Mouse (Mus musculus) heart, adult 2 months (tissue): ENCODE data around the gene Trim21. TPM values are rescaled to one million over a fixed set of nuclear protein-coding genes. Genes with fewer than 3 reads are reported as not detected.

Experiments
- DNase-seq, 2 experiments: peaks; one replicate each; pipeline ENCODE4 v3.0.0; 2021
- H3K27ac ChIP-seq: fragments of 200-600 bp; 2 replicates; pipeline ENCODE4 v1.8.1; 2022
- H3K27me3 ChIP-seq: fragments of 200-500 bp; 2 replicates; pipeline ENCODE4 v1.6.1; 2012; ENCODE audit warnings: mild to moderate bottlenecking, low read length, inconsistent platforms, mixed read lengths; ENCODE audit not compliant: control insufficient read depth, insufficient read depth
- H3K36me3 ChIP-seq: fragments of 200-500 bp; 2 replicates; pipeline ENCODE4 v1.6.1; 2012; ENCODE audit warnings: low read length, inconsistent platforms; ENCODE audit not compliant: control insufficient read depth, insufficient read depth
- H3K4me1 ChIP-seq: fragments of 200-500 bp; 2 replicates; pipeline ENCODE4 v1.6.1; 2011; ENCODE audit warnings: low read length; ENCODE audit not compliant: control insufficient read depth, insufficient read depth
- H3K4me3 ChIP-seq: fragments of 200-600 bp; 2 replicates; pipeline ENCODE4 v1.8.1; 2022
- H3K79me2 ChIP-seq: fragments of 200-500 bp; replicated peaks from 2 replicates; pipeline ENCODE4 v1.6.1; 2012; ENCODE audit warnings: mild to moderate bottlenecking, inconsistent platforms, low read length, moderate library complexity, mixed read lengths; ENCODE audit not compliant: control insufficient read depth, insufficient read depth
- H3K9ac ChIP-seq: fragments of 200-500 bp; 2 replicates; pipeline ENCODE4 v1.6.1; 2012; ENCODE audit warnings: low read depth, mild to moderate bottlenecking, control low read depth, inconsistent platforms, low read length, mixed read lengths
- CTCF ChIP-seq: fragments of 200-600 bp; IDR thresholded peaks from 2 replicates; pipeline ENCODE4 v1.8.1; 2022; ENCODE audit warnings: antibody characterized with exemption, mild to moderate bottlenecking, moderate library complexity
- EP300 ChIP-seq: fragments of 200-500 bp; IDR thresholded peaks from 2 replicates; pipeline ENCODE4 v1.6.1; 2011; ENCODE audit warnings: low read depth, low read length, control low read depth; ENCODE audit not compliant: insufficient read depth
- POLR2A ChIP-seq: fragments of 200-500 bp; IDR thresholded peaks from 2 replicates; pipeline ENCODE4 v1.6.1; 2011; ENCODE audit warnings: mild to moderate bottlenecking, low read depth, low read length, control low read depth; ENCODE audit not compliant: insufficient read depth
- WGBS: fragments of 180-500 bp; shearing (Covaris S2); methylation state at CpG from one replicate; pipeline ENCODE4 v1.1.7; 2018; 5-methylcytosine and 5-hydroxymethylcytosine counted together
- intact Hi-C: fragments of 180-260 bp; cut with DNase I; formaldehyde crosslinking; loops from one replicate; pipeline ENCODE4 v1.15.1; 2025
- long read RNA-seq: library from polyadenylated mRNA; stranded (forward); transcript quantifications from one replicate; pipeline ENCODE4 v2.0.0, GENCODE M21; 2021
- polyA plus RNA-seq: library from polyadenylated mRNA; depleted of rRNA; stranded (reverse); fragments of >200 nt; gene quantifications from 2 replicates; pipeline ENCODE4 v1.2.3, GENCODE M21; 2012; rRNA removed
- total RNA-seq, 2 experiments: library from RNA; stranded (reverse); gene quantifications; 2 replicates each; pipeline ENCODE4 v1.2.3; 2021

Gene Trim21
- 1 to 10 TPM; 3.7 to 6.1 TPM for total RNA-seq
- 3.7 and 6.2 TPM in 2 replicates for polyA plus RNA-seq
- long read RNA-seq, partial matches to known transcripts = 0 of 3 reads
- long read RNA-seq, other reads (novel, unspliced or antisense) = 0 of 3 reads

DNA sequence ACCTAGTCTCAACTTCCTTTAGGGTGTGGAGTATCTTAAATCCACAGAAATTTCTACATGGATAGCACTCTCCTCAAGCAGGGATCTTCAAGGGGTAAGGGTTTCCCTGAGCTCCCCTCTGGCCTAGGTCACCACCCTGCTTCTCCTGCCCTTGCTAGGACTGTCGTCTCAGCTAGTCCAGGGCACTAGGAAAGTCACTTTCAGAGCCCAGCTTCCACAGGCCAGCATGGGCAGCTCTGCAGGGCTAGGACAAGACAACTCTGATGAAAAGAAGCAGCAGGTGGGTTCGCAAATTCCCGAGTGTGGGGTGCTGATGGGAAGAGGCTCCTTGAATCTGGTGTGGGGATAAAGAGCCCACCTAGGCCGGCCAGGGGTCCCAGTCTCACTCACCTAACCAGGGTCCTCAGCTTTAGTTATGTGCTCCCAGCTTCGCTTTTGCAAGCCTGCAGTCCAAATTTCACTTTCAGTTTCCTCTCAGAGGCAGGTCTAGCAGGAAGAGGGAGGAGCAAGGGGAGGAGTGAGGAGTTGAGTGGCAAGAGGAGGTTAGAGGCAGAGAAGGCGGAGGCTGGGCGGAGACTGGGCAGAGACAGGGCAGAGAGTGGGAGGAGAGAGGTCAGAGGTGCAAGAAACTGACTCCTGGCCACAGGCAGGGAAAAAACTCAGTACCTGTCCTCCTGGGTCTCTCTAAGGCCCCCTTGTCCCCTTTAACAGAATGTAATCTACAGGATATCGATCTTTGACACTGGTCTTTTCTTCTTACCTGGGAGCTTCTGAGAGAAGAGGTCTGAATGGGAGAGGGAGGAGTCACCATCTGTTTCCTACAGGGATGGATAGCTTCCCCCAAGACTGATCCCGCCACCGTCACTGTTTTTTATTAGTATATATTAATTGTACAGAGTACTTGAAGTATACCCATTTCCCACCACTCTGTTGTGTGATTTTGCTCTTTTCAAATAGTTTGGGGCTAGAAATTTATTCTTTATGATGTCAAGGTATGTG is at the start of gene Trim21:
Gene Trim21, minus strand, starts transcription at position 488 of the 999 bp plus-strand sequence.
- Histone ChIP-seq H3K79me2 (no peaks in the 10 kb centered on the region), H3K27ac (peak within 1 kb of the TSS; percentile 82), H3K27me3 (no peaks in the 10 kb centered on the region), H3K9ac (peak within 1 kb of the TSS; percentile 64), H3K4me3 (peak within 1 kb of the TSS; percentile 63), H3K36me3 (peaks cover 3% of the 10 kb centered on the region), H3K4me1 (no peaks in the 10 kb centered on the region)
- TF ChIP-seq POLR2A (peak; percentile 89), EP300 (no peak), CTCF (no peak)
- WGBS = 13% methylated on average over 10 of the region's 10 CpGs
- DNase-seq = peak; percentile 91 to 92
- intact Hi-C loops = loop anchor here (5.0 to 10.0 kb wide), 2 partner anchors 122 to 300 kb away; partner anchors contain the start of genes Stim1 and Trim68

DNA sequence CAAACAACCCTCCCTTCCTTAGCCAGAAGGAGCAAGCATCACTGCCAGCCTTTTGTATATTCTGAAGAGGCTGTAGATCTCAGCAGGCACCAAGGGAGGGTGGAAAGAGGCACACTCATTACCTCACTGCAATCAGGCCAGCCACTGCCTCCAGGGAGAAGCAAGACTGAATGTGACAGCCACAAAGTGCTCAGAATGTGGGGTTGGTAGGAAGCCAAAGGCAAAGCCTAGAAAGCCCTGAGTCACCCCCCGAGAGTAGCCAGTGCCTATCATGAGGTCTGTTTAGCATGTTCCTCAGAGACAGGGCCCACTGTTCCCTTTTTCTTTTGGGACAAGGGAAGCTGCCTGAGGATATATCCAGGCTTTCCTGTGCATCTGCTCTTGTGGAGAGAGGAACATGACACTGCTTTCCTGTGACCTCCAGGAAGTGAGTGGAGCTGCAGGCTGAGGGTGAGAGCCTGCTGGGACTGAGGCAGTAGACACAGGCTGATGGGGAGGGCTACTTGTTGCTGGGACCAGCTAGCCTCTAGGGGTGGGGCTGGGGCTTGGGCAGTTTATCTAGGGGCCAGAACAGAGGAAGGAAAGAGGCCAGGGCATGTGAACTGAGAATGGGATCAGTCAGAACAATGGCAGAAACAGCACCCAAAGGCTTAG is 32.2 kb upstream of the Trim21 start, which contains the start of gene Olfr552:
Gene Olfr552, plus strand, starts transcription at position 393 of the 654 bp plus-strand sequence.
- DNase-seq = no peak
- Histone ChIP-seq H3K9ac (no peak within 1 kb of the TSS), H3K4me1 (no peaks in the 10 kb centered on the region), H3K27ac (no peak within 1 kb of the TSS), H3K27me3 (no peaks in the 10 kb centered on the region), H3K36me3 (no peaks in the 10 kb centered on the region), H3K4me3 (no peak within 1 kb of the TSS), H3K79me2 (no peaks in the 10 kb centered on the region)
- intact Hi-C loops = no loop called here
- TF ChIP-seq CTCF (no peak), POLR2A (no peak), EP300 (no peak)
- 35% methylated on average over 1 of the region's 1 CpGs for WGBS

DNA sequence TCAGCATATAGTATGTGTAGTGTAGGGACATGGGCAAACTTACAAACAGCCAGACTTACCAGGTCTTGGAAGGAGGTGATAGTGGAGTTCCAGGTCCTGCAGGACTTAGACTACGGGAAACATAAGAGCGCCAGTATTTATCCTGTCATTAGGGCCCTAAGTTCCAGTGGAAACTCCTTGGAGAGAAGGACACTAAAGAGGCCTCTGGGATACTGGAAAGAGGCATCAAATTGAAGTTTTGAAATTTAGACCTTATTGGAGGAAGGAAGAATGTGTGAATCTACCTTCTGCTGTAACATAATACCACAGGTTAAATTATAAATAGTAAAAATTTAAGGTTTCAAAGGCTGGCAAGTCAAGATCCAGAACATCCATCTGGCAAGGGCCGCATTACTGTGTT is 26.5 kb upstream of the Trim21 start, which contains the start of gene Olfr551:
Gene Olfr551, minus strand, starts transcription at position 101 of the 400 bp plus-strand sequence.
- Histone ChIP-seq H3K79me2 (no peaks in the 10 kb centered on the region), H3K4me3 (no peak within 1 kb of the TSS), H3K36me3 (no peaks in the 10 kb centered on the region), H3K9ac (no peak within 1 kb of the TSS), H3K4me1 (no peaks in the 10 kb centered on the region), H3K27ac (no peak within 1 kb of the TSS), H3K27me3 (no peaks in the 10 kb centered on the region)
- 92% methylated on average over 3 of the region's 3 CpGs for WGBS
- intact Hi-C loops = no loop called here
- TF ChIP-seq POLR2A (no peak), EP300 (no peak), CTCF (no peak)
- DNase-seq = no peak

DNA sequence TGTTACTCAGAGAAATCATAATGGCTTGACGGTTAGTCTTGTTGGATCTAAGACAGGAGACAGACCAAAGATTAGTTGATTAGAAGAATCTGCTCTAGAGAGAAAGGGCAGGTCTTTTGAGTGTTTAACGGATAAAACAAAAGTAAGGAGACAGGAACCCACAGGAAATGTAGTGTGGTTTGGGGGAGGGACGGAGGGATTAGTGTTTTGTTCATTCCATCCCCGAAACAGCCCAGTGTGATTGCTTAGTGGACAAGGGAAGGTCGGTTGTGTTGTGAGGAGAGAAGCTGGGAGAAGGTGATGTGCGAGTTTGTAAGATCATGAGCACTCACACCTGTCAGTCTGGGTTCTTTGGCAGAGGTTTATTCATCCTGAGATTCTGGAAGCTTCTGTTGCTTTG is 10.7 kb upstream of the Trim21 start:
- no peaks in the 10 kb centered on the region for H3K79me2 ChIP-seq
- DNase-seq = no peak
- no peak for TF ChIP-seq POLR2A
- TF ChIP-seq CTCF = no peak
- no peak for TF ChIP-seq EP300
- no peak overlapping the region for H3K9ac ChIP-seq
- H3K27me3 ChIP-seq = no peaks in the 10 kb centered on the region
- H3K27ac ChIP-seq = no peak overlapping the region
- H3K4me1 ChIP-seq = no peaks in the 10 kb centered on the region; the same call in 1 of the 2 replicates
- H3K4me3 ChIP-seq = no peak overlapping the region
- intact Hi-C loops = no loop called here
- no peaks in the 10 kb centered on the region for H3K36me3 ChIP-seq
- 57% methylated on average over 6 of the region's 6 CpGs for WGBS

DNA sequence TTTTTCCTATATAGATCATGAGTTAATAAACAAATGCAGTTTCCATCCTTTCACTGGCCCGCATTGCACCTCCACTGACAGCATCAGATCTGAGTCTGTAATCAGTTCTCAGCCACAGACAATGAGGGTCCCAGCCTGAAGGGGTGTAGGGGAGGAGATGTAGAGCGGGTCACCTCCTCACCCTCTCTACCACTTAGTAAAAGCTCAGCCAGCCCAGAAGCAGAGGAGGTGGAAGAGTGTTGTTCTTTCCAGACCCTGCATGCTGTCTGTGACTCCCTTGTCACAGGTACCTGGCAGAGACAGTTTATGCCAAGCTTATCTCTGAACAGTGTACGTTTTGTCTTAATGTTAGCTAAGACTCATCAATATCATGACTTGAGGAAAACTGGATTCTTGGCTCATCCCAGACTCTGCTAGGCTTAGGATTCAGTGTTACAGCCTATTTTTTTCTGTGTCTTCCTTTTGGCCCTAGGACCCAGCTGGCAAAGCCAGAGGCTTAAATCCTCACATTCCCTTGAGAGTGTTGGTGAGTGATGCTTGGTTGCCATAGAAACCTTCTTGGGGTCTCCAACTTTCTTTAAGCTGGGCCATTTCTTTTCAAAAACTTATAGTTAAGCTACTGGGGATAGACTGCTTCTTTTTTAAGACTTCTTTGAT is 8.0 kb upstream of the Trim21 start:
- H3K9ac ChIP-seq = no peak overlapping the region
- no peak overlapping the region for H3K4me3 ChIP-seq
- no peaks in the 10 kb centered on the region for H3K79me2 ChIP-seq
- no peak overlapping the region for H3K27ac ChIP-seq
- no peak for TF ChIP-seq EP300
- no peak for TF ChIP-seq CTCF
- no peak for TF ChIP-seq POLR2A
- intact Hi-C loops = no loop called here
- H3K27me3 ChIP-seq = no peaks in the 10 kb centered on the region
- H3K4me1 ChIP-seq = no peaks in the 10 kb centered on the region; the same call in 1 of the 2 replicates
- no peak for DNase-seq
- no peaks in the 10 kb centered on the region for H3K36me3 ChIP-seq
- 77% methylated on average over 3 of the region's 3 CpGs for WGBS
